Mouse (Mus musculus) small intestine, adult 2 months (tissue): ENCODE results near the gene Gm21987.

ENCODE experiments used
- CTCF ChIP-seq: fragments of 200-500 bp; IDR thresholded peaks from 2 replicates; pipeline ENCODE4 v1.5.1; 2012; ENCODE audit warnings: low read depth, mild to moderate bottlenecking, control low read depth, inconsistent platforms, low read length, moderate library complexity, mixed read lengths; ENCODE audit not compliant: insufficient replicate concordance, insufficient read length; ENCODE audit errors: extremely low read depth
- POLR2A ChIP-seq: fragments of 200-500 bp; IDR thresholded peaks from 2 replicates; pipeline ENCODE4 v1.6.1; 2012; ENCODE audit warnings: low read depth, mild to moderate bottlenecking, control low read depth, inconsistent platforms, low read length, moderate library complexity

- TF ChIP-seq CTCF = no peak
- TF ChIP-seq POLR2A = no peak
Measured at GRCm38 (mm10) chr16:38363657-38364056, 16.8 kb downstream of the Gm21987 start.
